Mouse (Mus musculus): ENCODE data around the gene Il1r1.

The Il1r1 gene

DNA sequence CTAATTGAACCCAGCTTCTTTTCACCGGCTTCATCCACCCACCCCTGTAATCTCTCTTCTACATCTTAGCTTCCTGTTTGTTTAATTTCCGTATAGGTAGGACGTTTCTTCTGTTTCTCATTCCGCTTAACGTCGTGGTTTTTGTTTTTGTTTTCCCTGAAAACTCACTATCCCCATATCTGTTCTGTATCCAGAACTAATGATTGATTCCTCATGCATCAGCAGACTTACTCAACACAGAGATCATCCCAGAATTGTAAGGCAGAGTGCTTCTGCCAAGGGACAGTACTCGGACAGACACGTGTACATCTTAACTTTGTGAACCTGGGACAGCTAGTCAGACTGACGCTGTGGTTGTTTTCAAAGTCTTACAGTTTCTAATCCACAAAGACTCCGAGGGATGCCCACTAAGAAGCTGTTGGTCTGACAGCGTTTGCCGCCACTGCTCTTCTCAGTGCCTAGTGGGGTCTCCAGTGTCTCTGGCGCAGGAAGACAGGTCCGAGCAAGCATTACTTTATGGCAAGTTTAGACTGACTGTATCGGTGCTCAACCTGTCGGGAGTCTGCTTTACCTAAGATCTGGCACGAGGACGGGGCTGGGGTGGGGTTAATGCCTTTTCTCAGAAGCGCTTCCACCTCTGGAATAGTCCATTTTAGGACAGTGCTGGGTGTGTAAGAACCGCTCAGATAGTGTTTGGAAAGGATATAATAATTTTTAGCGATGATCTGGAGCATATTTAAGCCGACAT, 100.2 kb downstream of the Il1r1 start:
- DNase-seq: no peak

DNA sequence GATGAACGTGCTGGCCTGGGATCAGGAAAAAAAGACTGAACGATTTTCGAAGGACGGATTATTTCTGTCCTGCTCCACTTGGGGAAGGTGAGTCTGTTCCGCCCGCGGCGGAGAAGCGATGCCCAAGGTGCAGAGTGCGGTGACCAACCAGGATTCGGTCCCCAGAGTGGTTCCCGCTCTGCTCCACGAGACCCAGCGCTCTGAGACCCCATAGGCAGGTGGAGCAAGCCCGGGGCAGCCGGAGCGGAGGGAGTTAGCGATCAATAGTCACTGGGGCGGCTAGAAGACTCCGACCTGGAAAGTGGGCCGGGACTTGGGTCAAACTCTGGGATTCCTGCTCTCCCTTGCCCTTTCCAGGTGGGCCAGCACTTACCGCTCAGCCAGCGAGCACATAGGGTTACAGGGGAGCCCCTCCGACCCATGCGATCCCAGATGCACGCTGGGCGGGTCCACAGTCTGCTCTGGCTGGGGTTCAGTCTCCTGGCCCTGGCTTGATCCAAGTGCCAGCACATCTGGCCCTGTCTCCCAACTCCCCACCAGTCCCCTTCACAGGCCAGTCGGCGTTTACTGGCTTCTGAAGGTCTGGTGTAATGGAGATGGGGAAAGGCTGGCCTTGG, 100.9 kb downstream of the Il1r1 start:
- DNase-seq: no peak

DNA sequence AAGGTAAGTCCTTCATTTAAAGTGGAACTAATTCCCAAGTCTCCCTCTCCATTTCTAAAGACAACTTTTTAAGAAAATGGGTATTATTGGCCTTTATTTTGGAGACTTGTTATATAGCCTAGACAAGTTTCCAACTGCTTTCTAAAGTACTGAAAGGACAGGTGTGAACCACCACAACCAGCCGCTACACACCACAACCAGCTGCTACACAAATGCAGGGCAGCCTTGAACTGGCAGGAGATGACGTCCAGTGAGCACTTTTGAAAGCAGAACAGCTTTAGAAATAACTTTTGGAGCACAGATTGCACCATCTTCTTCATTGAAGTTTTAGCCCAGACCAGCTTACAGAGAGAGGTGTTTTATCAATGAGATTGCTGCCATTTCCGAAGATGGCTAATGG, 102.7 kb downstream of the Il1r1 start:
- DNase-seq: no peak

DNA sequence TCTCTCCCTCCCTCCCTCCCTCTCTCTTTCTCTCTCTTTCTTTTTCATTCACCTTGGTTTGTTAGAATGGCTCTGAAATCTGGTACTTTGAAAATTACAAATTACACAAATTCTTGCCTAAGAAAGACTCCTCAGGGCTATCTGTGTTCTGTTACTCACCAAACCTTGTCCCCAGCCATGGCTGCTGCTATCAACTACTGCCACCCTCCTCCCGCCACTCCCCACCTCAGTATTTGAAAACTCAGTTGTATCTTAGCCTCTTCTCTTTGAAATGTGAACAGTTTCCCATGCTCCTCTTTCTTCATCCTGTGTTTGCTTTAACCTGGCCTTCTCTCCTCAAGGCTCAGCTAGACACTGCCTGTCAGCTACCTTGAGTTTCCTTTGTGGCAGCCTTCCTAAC, 104.6 kb downstream of the Il1r1 start:
- no peak for DNase-seq

DNA sequence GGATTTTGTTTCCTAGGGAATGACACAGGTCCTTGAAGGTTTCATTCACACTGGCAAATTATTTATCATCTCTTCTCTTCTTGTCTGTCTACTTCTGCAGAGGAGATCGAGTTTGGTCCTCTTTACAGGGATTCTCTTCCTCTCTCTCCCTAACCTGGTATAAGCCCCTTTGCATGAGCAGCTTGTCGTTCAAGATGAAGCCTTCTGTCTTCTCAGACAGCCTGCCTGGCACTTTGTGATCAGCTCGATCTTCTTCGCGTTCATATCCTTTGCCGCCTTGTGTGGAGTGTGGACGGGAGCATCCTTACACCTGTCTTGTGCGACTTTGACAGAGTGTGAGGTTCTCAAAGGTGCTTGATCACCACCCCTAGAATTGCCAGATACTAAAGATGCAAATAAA, 105.3 kb downstream of the Il1r1 start:
- DNase-seq: no peak

DNA sequence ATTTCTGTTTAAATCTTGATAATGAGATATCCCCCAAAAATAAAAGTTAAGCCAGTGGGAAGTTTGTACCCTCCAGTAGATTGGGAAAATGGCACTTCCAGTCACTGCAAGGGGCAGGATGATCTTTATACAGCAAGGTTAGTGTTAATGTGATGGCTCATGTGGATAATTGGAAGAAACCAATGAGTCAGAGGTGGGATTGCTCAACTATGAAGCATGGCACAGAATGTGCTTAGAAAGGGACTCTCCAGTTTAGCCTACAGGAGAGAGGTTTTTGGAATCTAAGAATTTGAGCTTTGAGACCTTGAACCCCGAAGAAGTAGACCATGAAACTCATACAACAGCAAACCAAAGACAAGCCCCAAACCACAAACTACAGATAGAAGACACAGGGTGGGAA, 114.5 kb downstream of the Il1r1 start:
- DNase-seq: no peak

DNA sequence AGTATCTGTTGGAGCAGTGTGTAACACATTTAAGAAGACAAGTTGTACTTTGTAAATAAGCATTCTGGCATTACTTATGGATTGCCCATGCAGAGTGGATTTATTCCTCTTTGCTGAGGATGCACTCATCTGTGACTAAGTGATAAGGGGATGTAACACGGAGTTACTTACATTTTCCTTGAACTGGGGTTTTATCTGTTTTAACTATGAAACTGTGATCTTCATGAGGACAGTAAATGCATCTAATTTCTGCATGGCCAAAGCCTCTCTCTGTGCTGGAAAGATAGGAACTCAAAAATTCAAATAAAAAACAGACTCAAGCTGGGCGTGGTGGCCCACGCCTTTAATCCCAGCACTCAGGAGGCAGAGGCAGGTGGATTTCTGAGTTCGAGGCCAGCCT, 115.2 kb downstream of the Il1r1 start:
- DNase-seq: no peak

DNA sequence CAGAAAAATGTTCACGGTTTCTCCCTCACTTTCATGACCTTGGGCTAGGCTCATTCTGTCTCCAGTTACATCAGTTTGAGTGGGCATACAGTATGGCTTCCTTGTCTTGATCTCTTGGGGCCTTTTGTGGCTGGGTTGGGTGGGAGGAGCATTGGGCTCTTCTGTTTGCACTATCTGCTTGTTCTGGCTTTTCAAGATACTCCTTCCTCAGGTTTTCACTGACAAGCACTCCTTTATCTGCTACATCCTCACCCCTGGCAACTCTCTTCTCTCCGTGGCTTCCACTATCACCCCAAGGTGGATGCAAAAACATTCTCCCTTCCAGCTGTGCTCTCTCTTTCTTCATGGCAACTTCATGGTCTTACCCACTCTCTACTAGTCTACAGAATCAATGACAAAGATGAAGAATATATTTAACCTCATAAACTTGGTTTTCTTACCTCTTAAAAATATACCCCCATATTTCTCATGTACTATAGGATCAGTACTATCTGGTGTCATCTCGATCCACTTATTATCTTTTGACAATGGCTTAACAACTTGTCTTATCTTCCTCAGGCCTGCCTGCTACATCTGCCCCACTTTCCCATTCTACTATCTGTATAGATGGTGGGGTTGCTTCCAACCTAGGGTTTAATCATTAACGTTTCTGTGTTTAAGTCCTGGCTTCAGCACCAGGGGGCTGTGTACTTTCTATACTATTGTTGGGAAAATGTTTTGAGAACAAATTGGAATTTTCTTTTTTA, 127.5 kb downstream of the Il1r1 start:
- DNase-seq: no peak

DNA sequence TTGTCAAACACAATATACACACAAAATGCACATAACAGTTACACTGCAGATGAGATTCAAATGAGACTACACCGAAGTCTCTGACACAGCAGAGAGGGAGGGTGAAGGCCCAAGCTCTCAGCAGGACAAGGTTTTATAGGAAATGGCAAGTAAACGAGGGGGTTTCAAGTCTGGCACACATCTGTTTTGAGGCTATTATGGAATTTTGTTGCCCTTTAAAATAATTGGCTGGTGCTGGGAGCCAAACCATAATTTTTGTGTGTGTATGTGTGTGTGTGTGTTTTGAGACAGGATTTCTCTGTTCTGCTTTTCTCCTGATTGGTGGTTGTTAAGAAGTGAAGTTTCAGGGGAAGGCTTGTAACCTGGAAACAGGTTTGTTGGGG, 128.0 kb downstream of the Il1r1 start:
- no peak for DNase-seq

DNA sequence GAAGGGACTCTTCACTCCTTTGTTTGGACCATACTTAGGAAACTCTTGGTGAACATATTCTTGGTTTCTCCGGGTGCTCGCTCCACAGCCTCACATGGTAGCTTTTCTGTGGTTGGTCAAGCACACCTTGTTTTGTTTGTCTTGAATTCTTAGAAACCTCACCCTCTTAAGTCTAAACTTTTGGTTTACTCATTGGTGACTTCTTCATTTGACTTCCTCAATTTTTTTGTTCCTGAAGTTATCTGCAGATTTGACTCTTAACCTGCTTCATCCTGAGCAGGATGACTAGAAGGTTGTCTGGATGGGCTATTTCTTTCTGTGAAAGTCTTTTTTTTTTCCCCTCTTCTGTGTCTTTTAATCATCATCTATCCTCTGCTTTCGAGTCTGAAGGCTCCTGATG, 129.8 kb downstream of the Il1r1 start:
- DNase-seq: no peak

DNA sequence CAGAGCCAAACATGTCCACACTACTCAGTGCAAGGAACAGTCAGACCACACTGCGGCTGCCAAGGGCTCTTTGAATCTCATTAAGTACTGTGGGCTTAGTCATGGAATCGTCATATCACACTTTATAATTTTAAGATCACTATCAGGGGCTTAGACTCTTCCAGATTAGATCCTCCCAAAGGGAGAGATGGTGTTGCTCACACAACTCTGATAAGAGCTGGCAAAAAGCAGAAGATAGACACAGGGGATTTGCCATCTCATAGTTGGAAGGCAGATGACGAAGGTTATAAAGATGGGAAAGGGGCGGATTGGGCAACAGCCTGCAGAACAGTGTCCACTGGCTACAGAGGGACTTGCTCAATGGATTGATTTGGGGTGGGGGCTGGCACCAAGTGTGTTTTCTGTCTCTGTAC, 130.6 kb downstream of the Il1r1 start:
- peak in 1 of 2 experiments; percentile 26 for DNase-seq

DNA sequence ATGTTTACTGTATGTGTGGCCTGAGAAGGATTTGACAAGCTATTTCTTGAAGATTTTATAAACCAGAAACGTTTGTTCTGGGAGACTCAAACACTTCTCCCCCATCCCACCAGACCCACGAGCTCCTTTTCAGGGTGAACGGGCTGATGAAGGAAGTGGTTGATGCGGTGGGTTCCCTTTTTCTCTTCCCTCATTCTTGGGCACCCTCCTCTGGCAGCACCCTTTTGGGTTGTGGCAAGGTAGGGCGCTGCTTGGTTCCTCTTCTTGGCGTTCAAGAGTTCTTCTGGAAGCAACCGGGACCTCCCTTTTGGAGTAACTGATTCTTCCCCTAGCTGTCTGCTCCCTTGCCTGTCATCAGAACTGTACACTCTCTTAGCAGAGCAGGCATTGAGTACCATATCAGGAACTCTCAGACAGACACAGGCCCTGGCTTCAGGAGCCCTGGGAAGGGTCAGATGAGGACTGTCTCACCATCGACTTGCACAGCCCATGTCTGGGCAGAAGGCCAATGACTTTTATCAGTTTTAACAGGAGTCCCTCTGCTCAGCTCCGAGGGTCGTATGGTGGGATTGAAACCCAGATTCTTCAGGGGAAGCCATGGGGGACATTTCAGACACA, 131.1 kb downstream of the Il1r1 start:
- DNase-seq: peak; percentile 30 to 33

DNA sequence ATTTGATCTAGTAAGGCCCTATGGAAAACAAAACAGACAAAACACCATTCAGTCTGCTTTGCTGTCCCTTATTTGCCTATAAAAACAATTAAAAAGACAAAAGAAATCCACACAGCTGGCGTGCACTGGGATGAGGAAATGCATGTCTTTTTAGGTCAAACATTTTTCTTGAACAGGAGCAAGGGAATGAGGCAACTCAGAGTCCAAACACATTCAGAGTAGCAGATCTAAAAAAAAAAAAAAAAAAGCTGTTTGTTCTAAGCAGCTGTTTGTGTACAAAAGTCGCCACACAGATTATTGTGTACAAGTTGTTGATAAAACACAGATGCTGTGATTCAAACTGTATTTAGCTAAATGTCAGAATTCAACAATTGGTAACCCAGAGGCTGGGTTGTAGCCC, 133.0 kb downstream of the Il1r1 start:
- no peak for DNase-seq

DNA sequence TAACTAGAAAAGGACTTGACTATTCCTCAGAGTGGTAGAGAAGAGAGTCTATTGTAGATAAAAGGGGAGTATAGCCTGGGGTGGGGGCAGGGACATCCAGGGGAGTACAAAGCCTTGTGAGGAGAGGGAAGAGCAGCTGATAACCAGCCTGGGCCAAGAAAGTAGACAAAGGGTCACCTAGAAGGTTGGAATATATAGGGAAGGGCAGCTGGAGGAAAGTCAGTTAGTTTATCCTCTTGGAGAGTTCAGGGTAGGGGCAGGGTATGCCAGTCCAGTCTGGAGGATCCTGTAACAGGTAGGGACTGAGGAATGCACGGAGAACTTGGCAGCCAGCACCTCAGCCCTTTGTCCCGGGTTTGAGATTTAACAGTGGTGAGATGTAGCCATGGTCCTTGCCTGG, 133.5 kb downstream of the Il1r1 start:
- no peak for DNase-seq

DNA sequence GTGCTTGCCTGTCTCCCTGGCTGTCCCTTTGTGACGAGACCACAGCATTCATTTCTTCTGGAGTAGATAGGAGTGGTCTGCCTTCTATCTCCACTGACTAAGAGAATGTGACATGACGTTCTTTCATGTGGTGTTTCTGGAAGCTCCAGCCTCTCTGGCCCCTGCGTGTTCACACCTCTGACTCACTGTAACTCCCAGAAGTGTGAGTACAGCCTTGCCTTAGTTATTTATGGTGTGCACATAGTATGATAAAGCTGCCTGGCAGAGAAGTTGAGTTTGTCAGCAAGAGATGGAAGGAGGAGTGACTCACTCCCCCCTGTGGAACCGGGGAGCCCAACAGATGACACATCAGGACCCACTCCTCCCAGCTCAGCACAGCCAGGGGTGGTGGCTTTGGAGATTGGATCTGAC, 133.9 kb downstream of the Il1r1 start:
- DNase-seq: peak in 1 of 2 experiments; percentile 21

DNA sequence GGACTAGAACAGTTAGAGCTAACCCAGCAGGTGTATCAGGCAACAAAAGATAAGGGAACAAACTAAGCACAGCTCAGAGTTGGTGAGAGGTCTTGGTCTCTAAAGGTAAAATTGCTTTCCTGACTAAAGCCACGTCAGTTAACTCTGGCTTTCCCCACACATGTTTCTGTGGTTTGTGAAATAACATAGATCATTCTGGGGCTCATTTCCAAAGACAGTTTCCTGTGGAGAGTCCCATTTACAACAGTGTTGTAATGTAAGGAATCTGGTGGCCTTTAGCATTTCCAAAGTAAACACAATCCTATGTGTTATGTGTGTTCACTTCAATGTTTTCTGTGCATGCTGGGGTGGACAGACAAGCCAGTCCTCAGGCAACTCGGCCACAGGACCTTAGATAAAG, 134.9 kb downstream of the Il1r1 start:
- DNase-seq: no peak

DNA sequence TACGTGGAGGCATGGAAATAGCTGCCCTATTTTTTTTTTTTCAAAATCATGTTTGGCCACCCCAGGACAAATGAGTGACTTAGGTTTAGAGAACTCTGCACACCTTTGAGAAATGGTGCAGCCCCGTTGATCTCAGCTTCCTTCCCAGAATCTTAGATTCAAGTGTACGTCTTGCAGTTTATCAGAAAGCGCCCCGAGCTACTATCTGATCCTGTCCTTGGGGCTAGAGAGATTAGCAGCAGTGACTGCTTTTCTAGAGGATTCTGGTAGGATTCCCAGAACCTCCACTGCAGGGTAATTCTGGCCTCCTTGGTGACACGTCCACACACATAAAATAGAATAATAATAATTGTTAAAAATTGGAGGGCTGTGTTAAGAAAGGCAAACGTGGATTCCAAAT, 136.1 kb downstream of the Il1r1 start:
- no peak for DNase-seq

DNA sequence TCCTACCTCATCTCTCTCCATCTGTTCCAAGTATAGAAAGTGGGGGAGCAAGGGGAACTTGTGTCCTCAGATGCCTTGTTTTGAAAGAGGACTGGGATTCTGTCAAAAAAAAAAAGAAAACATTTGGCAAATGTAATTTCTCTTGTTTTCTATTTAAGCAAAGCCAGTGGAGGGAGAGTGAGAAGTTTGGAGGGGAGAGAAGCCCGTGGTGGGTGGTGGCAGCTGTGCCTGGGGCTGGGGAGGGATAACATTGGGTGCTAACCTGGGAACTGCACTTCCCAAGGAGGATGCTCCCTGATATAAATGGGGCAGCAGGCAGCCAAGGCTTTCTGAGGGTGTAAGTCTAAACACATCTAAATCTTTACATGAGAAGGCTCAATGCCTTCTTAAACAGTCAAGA, 136.7 kb downstream of the Il1r1 start:
- no peak for DNase-seq

DNA sequence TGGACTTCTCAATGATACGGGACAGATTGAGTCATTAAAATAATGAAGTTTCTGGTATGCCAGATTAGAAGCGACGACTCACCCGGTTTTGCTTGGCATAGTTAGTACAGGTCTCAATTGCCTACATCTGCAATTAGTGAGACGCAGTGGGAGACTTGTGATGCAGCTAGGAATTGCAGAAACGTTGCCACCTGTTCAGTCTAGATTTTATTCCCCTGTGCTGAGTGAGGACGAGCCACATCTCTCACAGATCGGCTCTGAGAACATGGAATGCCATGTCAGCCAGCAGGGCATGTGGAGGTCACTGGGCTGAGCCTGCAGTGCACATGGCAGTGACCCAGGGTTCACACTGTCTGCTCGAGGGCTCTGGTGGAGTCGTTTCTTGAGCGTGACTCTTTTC, 137.9 kb downstream of the Il1r1 start:
- DNase-seq: no peak
